In genomic region chr5:146794853-146795252, GRCm38 (mm10) we compare ENCODE assay signal across 7 mouse cellular contexts. TPM values are rescaled to one million over a fixed set of nuclear protein-coding genes. Genes with fewer than 3 reads are reported as not detected.
DNase-seq lines count a peak whose midpoint lies in the region; ATAC-seq and TF ChIP-seq lines count a peak whose summit lies in the region.

Gene Usp12, minus strand, starts transcription at chr5:146795006.

- peak; percentile 98 for ATAC-seq in intestine, postnatal 0 days
- ATAC-seq in midbrain, embryonic 12.5 days (ENCODE audit: low FRiP score, low read depth), result peak; percentile 95

- no peaks in the 10 kb centered on the region for H3K27me3 ChIP-seq in intestine, postnatal 0 days (replicated peaks; ENCODE audit: control insufficient read depth, insufficient read depth, low read length)
- H3K27me3 ChIP-seq in midbrain, embryonic 12.5 days, result no peaks in the 10 kb centered on the region
- no peaks in the 10 kb centered on the region for H3K27me3 ChIP-seq in small intestine, adult 2 months (ENCODE audit: control insufficient read depth, insufficient read depth, low read length)

- DNase-seq in adrenal gland, adult 8-10 months, result peak; percentile 96
- DNase-seq in embryo, embryonic 9.5 days (ENCODE audit: extremely low spot score), result peak; percentile 100
- peak; percentile 41 for DNase-seq in gonadal fat pad, adult 2 months (ENCODE audit: low read depth)
- peak; percentile 98 for DNase-seq in left cerebral cortex, postnatal 4 days

- 1% methylated on average over 24 of the region's 51 CpGs for WGBS in intestine, postnatal 0 days
- under 1% methylated on average over 38 of the region's 51 CpGs for WGBS in midbrain, embryonic 12.5 days
- under 1% methylated on average over 27 of the region's 51 CpGs for WGBS in small intestine, adult 2 months

- H3K27ac ChIP-seq in intestine, postnatal 0 days (ENCODE audit: low read depth, low read length), result peak within 1 kb of the TSS; percentile 93
- H3K27ac ChIP-seq in midbrain, embryonic 12.5 days (replicated peaks), result peak within 1 kb of the TSS; percentile 94
- H3K27ac ChIP-seq in small intestine, adult 2 months (ENCODE audit: insufficient read depth, low read depth, low read length), result peak within 1 kb of the TSS; percentile 80

- peaks cover 14% of the 10 kb centered on the region for H3K4me1 ChIP-seq in intestine, postnatal 0 days (replicated peaks; ENCODE audit: control insufficient read depth, insufficient read depth, low read length)
- peaks cover 24% of the 10 kb centered on the region for H3K4me1 ChIP-seq in midbrain, embryonic 12.5 days
- peaks cover 26% of the 10 kb centered on the region for H3K4me1 ChIP-seq in small intestine, adult 2 months (ENCODE audit: control insufficient read depth, insufficient read depth, insufficient read length, low read length)

- peak within 1 kb of the TSS; percentile 99 for H3K4me3 ChIP-seq in intestine, postnatal 0 days (ENCODE audit: low read depth, low read length)
- peak within 1 kb of the TSS; percentile 95 for H3K4me3 ChIP-seq in midbrain, embryonic 12.5 days
- peak within 1 kb of the TSS; percentile 99 for H3K4me3 ChIP-seq in small intestine, adult 2 months (ENCODE audit: low read depth, low read length)

- no peaks in the 10 kb centered on the region for H3K36me3 ChIP-seq in intestine, postnatal 0 days (ENCODE audit: control insufficient read depth, insufficient read depth)
- no peaks in the 10 kb centered on the region for H3K36me3 ChIP-seq in midbrain, embryonic 12.5 days
- no peaks in the 10 kb centered on the region for H3K36me3 ChIP-seq in small intestine, adult 2 months (ENCODE audit: control insufficient read depth, insufficient read depth, low read length)

- TF ChIP-seq CTCF in intestine, postnatal 0 days (IDR thresholded peaks at IDR 0.05; ENCODE audit: low read depth), result no peak
- no peak for TF ChIP-seq CTCF in small intestine, adult 2 months (IDR thresholded peaks at IDR 0.05; ENCODE audit: extremely low read depth, insufficient read length, insufficient replicate concordance, low read depth, low read length)

- intact Hi-C loops in left cerebral cortex, postnatal 4 days (cut with DNase I), result loop anchor here (5.0 kb wide), 1 partner anchor 37 kb away; the partner anchor contains the start of gene Rpl21

- no peak for TF ChIP-seq POLR2A in small intestine, adult 2 months (IDR thresholded peaks at IDR 0.05; ENCODE audit: low read depth, low read length)

- H3K9me3 ChIP-seq in intestine, postnatal 0 days (ENCODE audit: control insufficient read depth), result no peaks in the 10 kb centered on the region
- H3K9me3 ChIP-seq in midbrain, embryonic 12.5 days, result no peaks in the 10 kb centered on the region

- H3K9ac ChIP-seq in intestine, postnatal 0 days (ENCODE audit: low read depth, low read length), result peak within 1 kb of the TSS; percentile 95
- H3K9ac ChIP-seq in midbrain, embryonic 12.5 days (replicated peaks), result peak within 1 kb of the TSS; percentile 94

- H3K4me2 ChIP-seq in intestine, postnatal 0 days (replicated peaks; ENCODE audit: low read depth), result peak within 1 kb of the TSS; percentile 73
- peak within 1 kb of the TSS; percentile 84 for H3K4me2 ChIP-seq in midbrain, embryonic 12.5 days (replicated peaks)

RNA-seq across cellular contexts. Expression of gene Usp12, which starts in this region (rescaled TPM):
- total RNA-seq in adrenal gland, adult 8-10 months (2022), result 10 to 100 TPM; 24.9 to 38.1 (median 31.0) TPM
- polyA plus RNA-seq in gonadal fat pad, adult 2 months (2012; rRNA removed), result 17.7 and 20.0 TPM in 2 replicates
- 21.7 and 24.0 TPM in 2 replicates for polyA plus RNA-seq in intestine, postnatal 0 days (2015; fragmentation: Nextera tagmentation; extraction: Ambion mirVana)
- total RNA-seq in left cerebral cortex, postnatal 4 days (2021), result 10 to 100 TPM; 49.0 to 53.9 TPM
- polyA plus RNA-seq in midbrain, embryonic 12.5 days (2016; fragmentation: Nextera tagmentation; extraction: Ambion mirVana), result 18.2 and 19.8 TPM in 2 replicates
- polyA plus RNA-seq in small intestine, adult 2 months (2012; rRNA removed), result 5.8 and 16.7 TPM in 2 replicates

Comparison
In these comparisons a context has a peak if more than half of its experiments do, and no peak if none do; other contexts are left out.
1. Peak in every context shown above with its lines: DNase-seq, ATAC-seq, H3K4me3 ChIP-seq and H3K27ac ChIP-seq.
2. DNase-seq: peak in every context shown above with its lines; median percentile 100 in embryo, embryonic 9.5 days; 98 in left cerebral cortex, postnatal 4 days; 96 in adrenal gland, adult 8-10 months; 41 in gonadal fat pad, adult 2 months.